Mouse (Mus musculus) myocyte (in vitro differentiated cells): Measurements from ENCODE around the gene Map3k20. TPM values are rescaled to one million over a fixed set of nuclear protein-coding genes. Genes with fewer than 3 reads are reported as not detected.

Experiments
- H3K27me3 ChIP-seq: one replicate; pipeline ENCODE4 v1.6.1; 2011; ENCODE audit not compliant: control insufficient read depth, insufficient read depth, insufficient read length
- H3K36me3 ChIP-seq: one replicate; pipeline ENCODE4 v1.6.1; 2011; ENCODE audit not compliant: control insufficient read depth, insufficient read depth
- H3K4me2 ChIP-seq: one replicate; pipeline ENCODE4 v1.6.1; 2011; ENCODE audit warnings: low read depth, control low read depth
- H3K4me3 ChIP-seq: one replicate; pipeline ENCODE4 v1.5.1; 2011; ENCODE audit warnings: mild to moderate bottlenecking, control low read depth, moderate library complexity
- H3K79me2 ChIP-seq: one replicate; pipeline ENCODE4 v1.6.1; 2011; ENCODE audit not compliant: control insufficient read depth, insufficient read depth
- H3ac ChIP-seq: one replicate; pipeline ENCODE4 v1.6.1; 2011; ENCODE audit not compliant: control insufficient read depth, insufficient read length
- CEBPB ChIP-seq: IDR thresholded peaks from 2 replicates; pipeline ENCODE4 v1.6.1; 2011; ENCODE audit warnings: mild to moderate bottlenecking, moderate library complexity; ENCODE audit not compliant: poor library complexity, insufficient read depth, severe bottlenecking
- E2F4 ChIP-seq: IDR thresholded peaks from one replicate; pipeline ENCODE4 v1.6.1; 2011; ENCODE audit warnings: mild to moderate bottlenecking, control low read depth, moderate library complexity; ENCODE audit not compliant: insufficient read depth
- MAX ChIP-seq: IDR thresholded peaks from one replicate; pipeline ENCODE4 v1.6.1; 2011; ENCODE audit warnings: low read depth, mild to moderate bottlenecking, control low read depth
- MYOD1 ChIP-seq, 3 experiments: IDR thresholded peaks; one replicate each; pipeline ENCODE4 v1.6.1; 2011; ENCODE audit warnings: control low read depth in 2 of 3, low read depth in 2 of 3, mild to moderate bottlenecking in 2 of 3, moderate library complexity in 1 of 3; ENCODE audit not compliant: insufficient read length in 2 of 3, control insufficient read depth in 1 of 3
- MYOG ChIP-seq, 3 experiments: IDR thresholded peaks; one replicate each; pipeline ENCODE4 v1.6.1; 2011; ENCODE audit warnings: control low read depth in 2 of 3, low read depth in 2 of 3, mild to moderate bottlenecking in 2 of 3; ENCODE audit not compliant: insufficient read length in 2 of 3, control insufficient read depth in 1 of 3, insufficient read depth in 1 of 3
- POLR2A ChIP-seq: IDR thresholded peaks from one replicate; pipeline ENCODE4 v1.6.1; 2011; ENCODE audit warnings: low read depth, mild to moderate bottlenecking, control low read depth, moderate library complexity; ENCODE audit not compliant: insufficient read length
- POLR2AphosphoS2 ChIP-seq: IDR thresholded peaks from one replicate; pipeline ENCODE4 v1.6.1; 2011; ENCODE audit warnings: low read depth, control low read depth; ENCODE audit not compliant: insufficient read length
- REST ChIP-seq: IDR thresholded peaks from one replicate; pipeline ENCODE4 v1.6.1; 2011; ENCODE audit warnings: mild to moderate bottlenecking, control low read depth, moderate library complexity; ENCODE audit not compliant: insufficient read depth, insufficient read length
- SRF ChIP-seq: IDR thresholded peaks from one replicate; pipeline ENCODE4 v1.6.1; 2011; ENCODE audit warnings: low read depth; ENCODE audit not compliant: control insufficient read depth, insufficient read length
- TCF12 ChIP-seq: IDR thresholded peaks from one replicate; pipeline ENCODE4 v1.6.1; 2011; ENCODE audit warnings: mild to moderate bottlenecking, control low read depth; ENCODE audit not compliant: poor library complexity, insufficient read depth, severe bottlenecking
- TCF3 ChIP-seq: IDR thresholded peaks from one replicate; pipeline ENCODE4 v1.6.1; 2011; ENCODE audit warnings: low read depth, control low read depth; ENCODE audit not compliant: insufficient read length
- USF1 ChIP-seq: IDR thresholded peaks from one replicate; pipeline ENCODE4 v1.6.1; 2011; ENCODE audit warnings: low read depth, mild to moderate bottlenecking, control low read depth, moderate library complexity
- polyA plus RNA-seq: library from polyadenylated mRNA; unstranded; fragments of >200 nt; fragmentation: generic; extraction: Trizol; gene quantifications from one replicate; pipeline ENCODE4 v1.2.1, GENCODE M21; 2012; ENCODE audit warnings: missing spikeins

Map3k20 gene
- polyA plus RNA-seq, 1 experiment: 13.7 TPM

- Histone ChIP-seq H3K4me2 (peak overlapping the region; percentile 48), H3K36me3 (no peaks in the 10 kb centered on the region), H3ac (no peak overlapping the region), H3K79me2 (peaks cover 30% of the 10 kb centered on the region), H3K27me3 (no peaks in the 10 kb centered on the region), H3K4me3 (no peak overlapping the region)
- no peak for TF ChIP-seq SRF
- no peak for TF ChIP-seq E2F4
- TF ChIP-seq POLR2A: no peak
- no peak for TF ChIP-seq MYOG (IDR thresholded peaks at IDR 0.05; ENCODE audit: control insufficient read depth in 1 of 3, insufficient read depth in 1 of 3, insufficient read length in 2 of 3, low read depth in 2 of 3)
- TF ChIP-seq CEBPB: no peak
- TF ChIP-seq TCF3: no peak
- no peak for TF ChIP-seq MAX
- no peak for TF ChIP-seq POLR2AphosphoS2
- no peak for TF ChIP-seq REST
- TF ChIP-seq USF1: no peak
- no peak for TF ChIP-seq MYOD1 (IDR thresholded peaks at IDR 0.05; ENCODE audit: control insufficient read depth in 1 of 3, insufficient read length in 2 of 3, low read depth in 2 of 3)
- TF ChIP-seq TCF12: no peak
These were observed 36.2 kb downstream of the Map3k20 start for GRCm38 (mm10) chr2:72321591-72321990.

GRCm38 (mm10) chr2:72322681-72323353, 37.4 kb downstream of the Map3k20 start:
- peaks cover 22% of the 10 kb centered on the region for H3K79me2 ChIP-seq
- H3K27me3 ChIP-seq: no peaks in the 10 kb centered on the region
- no peak overlapping the region for H3K4me3 ChIP-seq
- no peaks in the 10 kb centered on the region for H3K36me3 ChIP-seq
- no peak for TF ChIP-seq CEBPB
- H3K4me2 ChIP-seq: no peak overlapping the region
- no peak overlapping the region for H3ac ChIP-seq

GRCm38 (mm10) chr2:72324436-72324835, 39.0 kb downstream of the Map3k20 start:
- H3K27me3 ChIP-seq: no peaks in the 10 kb centered on the region
- no peaks in the 10 kb centered on the region for H3K36me3 ChIP-seq
- no peak overlapping the region for H3K4me3 ChIP-seq
- peaks cover 22% of the 10 kb centered on the region for H3K79me2 ChIP-seq
- H3ac ChIP-seq: no peak overlapping the region
- H3K4me2 ChIP-seq: no peak overlapping the region
- TF ChIP-seq TCF12 (no peak), USF1 (no peak), MYOD1 (IDR thresholded peaks at IDR 0.05; ENCODE audit: control insufficient read depth in 1 of 3, insufficient read length in 2 of 3, low read depth in 2 of 3) (no peak), POLR2A (no peak), REST (no peak), SRF (no peak), TCF3 (no peak), POLR2AphosphoS2 (no peak), E2F4 (no peak), CEBPB (no peak), MYOG (IDR thresholded peaks at IDR 0.05; ENCODE audit: control insufficient read depth in 1 of 3, insufficient read depth in 1 of 3, insufficient read length in 2 of 3, low read depth in 2 of 3) (no peak), MAX (no peak)

- Histone ChIP-seq H3K4me3 (no peak overlapping the region), H3K36me3 (no peaks in the 10 kb centered on the region), H3K27me3 (no peaks in the 10 kb centered on the region), H3K79me2 (peaks cover 19% of the 10 kb centered on the region), H3K4me2 (no peak overlapping the region), H3ac (no peak overlapping the region)
- no peak for TF ChIP-seq TCF3
- no peak for TF ChIP-seq SRF
- no peak for TF ChIP-seq TCF12
- no peak for TF ChIP-seq MAX
- no peak for TF ChIP-seq CEBPB
- no peak for TF ChIP-seq MYOG (IDR thresholded peaks at IDR 0.05; ENCODE audit: control insufficient read depth in 1 of 3, insufficient read depth in 1 of 3, insufficient read length in 2 of 3, low read depth in 2 of 3)
- TF ChIP-seq USF1: no peak
- no peak for TF ChIP-seq POLR2AphosphoS2
- no peak for TF ChIP-seq REST
- TF ChIP-seq POLR2A: no peak
- TF ChIP-seq E2F4: no peak
- TF ChIP-seq MYOD1 (IDR thresholded peaks at IDR 0.05; ENCODE audit: control insufficient read depth in 1 of 3, insufficient read length in 2 of 3, low read depth in 2 of 3): no peak
These were observed 41.1 kb downstream of the Map3k20 start for GRCm38 (mm10) chr2:72326491-72326890.

GRCm38 (mm10) chr2:72328435-72328834, 43.0 kb downstream of the Map3k20 start:
- H3ac ChIP-seq: no peak overlapping the region
- no peaks in the 10 kb centered on the region for H3K27me3 ChIP-seq
- TF ChIP-seq SRF: no peak
- TF ChIP-seq POLR2A: no peak
- TF ChIP-seq MAX: no peak
- no peak for TF ChIP-seq REST
- no peak for TF ChIP-seq MYOG (IDR thresholded peaks at IDR 0.05; ENCODE audit: control insufficient read depth in 1 of 3, insufficient read depth in 1 of 3, insufficient read length in 2 of 3, low read depth in 2 of 3)
- TF ChIP-seq MYOD1 (IDR thresholded peaks at IDR 0.05; ENCODE audit: control insufficient read depth in 1 of 3, insufficient read length in 2 of 3, low read depth in 2 of 3): no peak
- TF ChIP-seq TCF3: no peak
- no peak for TF ChIP-seq USF1
- no peak for TF ChIP-seq E2F4
- TF ChIP-seq TCF12: no peak
- H3K79me2 ChIP-seq: peaks cover 5% of the 10 kb centered on the region
- no peak overlapping the region for H3K4me2 ChIP-seq
- no peaks in the 10 kb centered on the region for H3K36me3 ChIP-seq
- H3K4me3 ChIP-seq: no peak overlapping the region
